Mouse (Mus musculus): Measurements from ENCODE around the gene Arid5b. TPM values are rescaled to one million over a fixed set of nuclear protein-coding genes. Genes with fewer than 3 reads are reported as not detected.

Arid5b gene
- polyA plus RNA-seq, 1 experiment from 2014 or later: 34.0 TPM

GRCm38 (mm10) chr10:68239426-68240070 lies 39.0 kb downstream of the Arid5b start:
- Histone ChIP-seq H3K27ac (ENCODE audit: low read length) (peak overlapping the region; percentile 67), H3K4me2 (replicated peaks; ENCODE audit: low read depth, low read length) (no peak overlapping the region)
- 77% methylated on average over 7 of the region's 7 CpGs for WGBS

GRCm38 (mm10) chr10:68238707-68239425 lies 39.7 kb downstream of the Arid5b start:
- ATAC-seq (ENCODE audit: low FRiP score, low TSS enrichment): no peak
- 50% methylated on average over 5 of the region's 5 CpGs for WGBS
- Histone ChIP-seq H3K36me3 (ENCODE audit: insufficient read depth, low read length) (peaks cover 34% of the 10 kb centered on the region), H3K4me1 (ENCODE audit: insufficient read depth, low read length) (peaks cover 34% of the 10 kb centered on the region), H3K9ac (replicated peaks; ENCODE audit: low read length) (no peak overlapping the region), H3K4me2 (replicated peaks; ENCODE audit: low read depth, low read length) (0 out of 2 replicates have a peak overlapping the region, but pooled peaks have one; percentile 21), H3K27me3 (ENCODE audit: insufficient read depth, low read length) (no peaks in the 10 kb centered on the region), H3K9me3 (ENCODE audit: low read length) (no peaks in the 10 kb centered on the region), H3K4me3 (ENCODE audit: low read length) (no peak overlapping the region), H3K27ac (ENCODE audit: low read length) (peak overlapping the region; percentile 76)

More at GRCm38 (mm10) chr10:68239426-68240070, 39.0 kb downstream of the Arid5b start:
- ATAC-seq (ENCODE audit: low FRiP score, low TSS enrichment): no peak
- Histone ChIP-seq H3K9me3 (ENCODE audit: low read length) (no peaks in the 10 kb centered on the region), H3K27me3 (ENCODE audit: insufficient read depth, low read length) (no peaks in the 10 kb centered on the region), H3K9ac (replicated peaks; ENCODE audit: low read length) (no peak overlapping the region), H3K4me1 (ENCODE audit: insufficient read depth, low read length) (peaks cover 34% of the 10 kb centered on the region), H3K36me3 (ENCODE audit: insufficient read depth, low read length) (peaks cover 28% of the 10 kb centered on the region), H3K4me3 (ENCODE audit: low read length) (no peak overlapping the region)

GRCm38 (mm10) chr10:68238182-68238581 lies 40.4 kb downstream of the Arid5b start:
- Histone ChIP-seq H3K9ac (replicated peaks; ENCODE audit: low read length) (no peak overlapping the region), H3K36me3 (ENCODE audit: insufficient read depth, low read length) (peaks cover 40% of the 10 kb centered on the region), H3K27me3 (ENCODE audit: insufficient read depth, low read length) (no peaks in the 10 kb centered on the region), H3K27ac (ENCODE audit: low read length) (peak overlapping the region; percentile 76), H3K4me3 (ENCODE audit: low read length) (no peak overlapping the region), H3K9me3 (ENCODE audit: low read length) (no peaks in the 10 kb centered on the region), H3K4me2 (replicated peaks; ENCODE audit: low read depth, low read length) (0 out of 2 replicates have a peak overlapping the region, but pooled peaks have one; percentile 21), H3K4me1 (ENCODE audit: insufficient read depth, low read length) (peaks cover 34% of the 10 kb centered on the region)
- no peak for ATAC-seq (ENCODE audit: low FRiP score, low TSS enrichment)
- 35% methylated on average over 3 of the region's 3 CpGs for WGBS

GRCm38 (mm10) chr10:68236956-68237455 lies 41.5 kb downstream of the Arid5b start:
- WGBS: 75% methylated on average over 14 of the region's 14 CpGs
- Histone ChIP-seq H3K9ac (replicated peaks; ENCODE audit: low read length) (no peak overlapping the region; the same call in 1 of the 2 replicates), H3K4me1 (ENCODE audit: insufficient read depth, low read length) (peaks cover 35% of the 10 kb centered on the region), H3K27me3 (ENCODE audit: insufficient read depth, low read length) (no peaks in the 10 kb centered on the region), H3K4me3 (ENCODE audit: low read length) (no peak overlapping the region), H3K9me3 (ENCODE audit: low read length) (no peaks in the 10 kb centered on the region), H3K4me2 (replicated peaks; ENCODE audit: low read depth, low read length) (no peak overlapping the region), H3K27ac (ENCODE audit: low read length) (peak overlapping the region; percentile 71), H3K36me3 (ENCODE audit: insufficient read depth, low read length) (peaks cover 29% of the 10 kb centered on the region)
- ATAC-seq (ENCODE audit: low FRiP score, low TSS enrichment): no peak

GRCm38 (mm10) chr10:68231385-68232182 lies 47.0 kb downstream of the Arid5b start:
- Histone ChIP-seq H3K4me3 (ENCODE audit: low read length) (no peak overlapping the region), H3K4me1 (ENCODE audit: insufficient read depth, low read length) (peaks cover 13% of the 10 kb centered on the region), H3K36me3 (ENCODE audit: insufficient read depth, low read length) (peaks cover 30% of the 10 kb centered on the region), H3K9me3 (ENCODE audit: low read length) (no peaks in the 10 kb centered on the region), H3K9ac (replicated peaks; ENCODE audit: low read length) (no peak overlapping the region), H3K27me3 (ENCODE audit: insufficient read depth, low read length) (no peaks in the 10 kb centered on the region), H3K27ac (ENCODE audit: low read length) (peak overlapping the region; percentile 65), H3K4me2 (replicated peaks; ENCODE audit: low read depth, low read length) (no peak overlapping the region; the same call in 1 of the 2 replicates)
- ATAC-seq (ENCODE audit: low FRiP score, low TSS enrichment): peak; percentile 43; the same call in 1 of the 2 replicates
- 50% methylated on average over 18 of the region's 18 CpGs for WGBS

- no peaks in the 10 kb centered on the region for H3K9me3 ChIP-seq (ENCODE audit: low read length)
- no peaks in the 10 kb centered on the region for H3K27me3 ChIP-seq (ENCODE audit: insufficient read depth, low read length)
- no peak for ATAC-seq (ENCODE audit: low FRiP score, low TSS enrichment)
- peak overlapping the region; percentile 69 for H3K27ac ChIP-seq (ENCODE audit: low read length)
- WGBS: 47% methylated on average over 13 of the region's 13 CpGs
- no peak overlapping the region for H3K4me3 ChIP-seq (ENCODE audit: low read length)
- H3K4me2 ChIP-seq (replicated peaks; ENCODE audit: low read depth, low read length): no peak overlapping the region; the same call in 1 of the 2 replicates
- H3K4me1 ChIP-seq (ENCODE audit: insufficient read depth, low read length): peaks cover 13% of the 10 kb centered on the region
- H3K9ac ChIP-seq (replicated peaks; ENCODE audit: low read length): no peak overlapping the region
- H3K36me3 ChIP-seq (ENCODE audit: insufficient read depth, low read length): peaks cover 27% of the 10 kb centered on the region
Observed at GRCm38 (mm10) chr10:68230653-68231384, 47.7 kb downstream of the Arid5b start.

- 66% methylated on average over 22 of the region's 22 CpGs for WGBS
- H3K27ac ChIP-seq (ENCODE audit: low read length): peak overlapping the region; percentile 69
- peaks cover 23% of the 10 kb centered on the region for H3K36me3 ChIP-seq (ENCODE audit: insufficient read depth, low read length)
- H3K4me1 ChIP-seq (ENCODE audit: insufficient read depth, low read length): peaks cover 13% of the 10 kb centered on the region
- ATAC-seq (ENCODE audit: low FRiP score, low TSS enrichment): peak; percentile 85
- no peaks in the 10 kb centered on the region for H3K27me3 ChIP-seq (ENCODE audit: insufficient read depth, low read length)
- no peaks in the 10 kb centered on the region for H3K9me3 ChIP-seq (ENCODE audit: low read length)
- no peak overlapping the region for H3K4me3 ChIP-seq (ENCODE audit: low read length)
- H3K9ac ChIP-seq (replicated peaks; ENCODE audit: low read length): no peak overlapping the region
- H3K4me2 ChIP-seq (replicated peaks; ENCODE audit: low read depth, low read length): no peak overlapping the region
Observed at GRCm38 (mm10) chr10:68229640-68230565, 48.6 kb downstream of the Arid5b start.

- no peaks in the 10 kb centered on the region; the same call in 1 of the 2 replicates for H3K9me3 ChIP-seq (ENCODE audit: low read length)
- 0 out of 2 replicates have a peak, but pooled peaks cover 2% of the 10 kb centered on the region for H3K4me1 ChIP-seq (ENCODE audit: insufficient read depth, low read length)
- H3K36me3 ChIP-seq (ENCODE audit: insufficient read depth, low read length): peaks cover 16% of the 10 kb centered on the region; the same call in 1 of the 2 replicates
- 82% methylated on average over 2 of the region's 2 CpGs for WGBS
- H3K27ac ChIP-seq (ENCODE audit: low read length): no peak overlapping the region
- no peak overlapping the region for H3K4me3 ChIP-seq (ENCODE audit: low read length)
- no peaks in the 10 kb centered on the region for H3K27me3 ChIP-seq (ENCODE audit: insufficient read depth, low read length)
- H3K4me2 ChIP-seq (replicated peaks; ENCODE audit: low read depth, low read length): no peak overlapping the region
- no peak overlapping the region for H3K9ac ChIP-seq (replicated peaks; ENCODE audit: low read length)
- no peak for ATAC-seq (ENCODE audit: low FRiP score, low TSS enrichment)
Observed at GRCm38 (mm10) chr10:68222676-68223075, 55.9 kb downstream of the Arid5b start.
